Mouse (Mus musculus) C2C12 (cell line): ENCODE data around the gene Psmb8. TPM values are rescaled to one million over a fixed set of nuclear protein-coding genes. Genes with fewer than 3 reads are reported as not detected.
"Not testable (repeated sequence)": the region's sequence is repeated elsewhere in the genome, so short reads cannot be mapped to it uniquely, and the experiment has no call there.

ENCODE experiments used
- H3K27me3 ChIP-seq: one replicate; pipeline ENCODE4 v1.6.1; 2011; ENCODE audit not compliant: control insufficient read depth, insufficient read depth, insufficient read length
- H3K36me3 ChIP-seq: one replicate; pipeline ENCODE4 v1.6.1; 2011; ENCODE audit not compliant: control insufficient read depth, insufficient read depth
- H3K4me3 ChIP-seq: one replicate; pipeline ENCODE4 v1.5.1; 2011; ENCODE audit warnings: mild to moderate bottlenecking, control low read depth; ENCODE audit not compliant: poor library complexity, insufficient read depth, severe bottlenecking
- H3K79me2 ChIP-seq: one replicate; pipeline ENCODE4 v1.6.1; 2011; ENCODE audit not compliant: control insufficient read depth, insufficient read depth
- H3K79me3 ChIP-seq: one replicate; pipeline ENCODE4 v1.6.1; 2011; ENCODE audit warnings: low read depth, control low read depth
- H3ac ChIP-seq: one replicate; pipeline ENCODE3; 2011; ENCODE audit warnings: low read depth; ENCODE audit not compliant: control insufficient read depth, insufficient read length
- CEBPB ChIP-seq: IDR thresholded peaks from one replicate; pipeline ENCODE4 v1.6.1; 2011; ENCODE audit warnings: low read depth, mild to moderate bottlenecking, control low read depth, moderate library complexity
- CTCF ChIP-seq: IDR thresholded peaks from one replicate; pipeline ENCODE4 v1.5.1; 2011; ENCODE audit not compliant: control insufficient read depth, insufficient read depth, insufficient read length
- FOSL1 ChIP-seq: IDR thresholded peaks from one replicate; pipeline ENCODE4 v1.8.0; 2011; ENCODE audit warnings: mild to moderate bottlenecking, low read length; ENCODE audit not compliant: poor library complexity, insufficient read depth, severe bottlenecking
- MAX ChIP-seq: IDR thresholded peaks from one replicate; pipeline ENCODE4 v1.6.1; 2011; ENCODE audit warnings: mild to moderate bottlenecking, control low read depth
- MYOD1 ChIP-seq: IDR thresholded peaks from one replicate; pipeline ENCODE4 v1.6.1; 2011; ENCODE audit warnings: low read depth; ENCODE audit not compliant: control insufficient read depth, insufficient read length
- MYOG ChIP-seq: IDR thresholded peaks from one replicate; pipeline ENCODE4 v1.6.1; 2011; ENCODE audit not compliant: control insufficient read depth, insufficient read length; ENCODE audit errors: extremely low read depth
- USF1 ChIP-seq: IDR thresholded peaks from one replicate; pipeline ENCODE4 v1.6.1; 2011; ENCODE audit warnings: low read depth, mild to moderate bottlenecking, control low read depth, moderate library complexity
- polyA plus RNA-seq: library from polyadenylated mRNA; unstranded; fragments of >200 nt; fragmentation: generic; extraction: Trizol; gene quantifications from one replicate; pipeline ENCODE4 v1.2.1, GENCODE M21; 2012; ENCODE audit warnings: missing spikeins

Psmb8 gene
- polyA plus RNA-seq, 1 experiment, result 0.05 TPM

DNA sequence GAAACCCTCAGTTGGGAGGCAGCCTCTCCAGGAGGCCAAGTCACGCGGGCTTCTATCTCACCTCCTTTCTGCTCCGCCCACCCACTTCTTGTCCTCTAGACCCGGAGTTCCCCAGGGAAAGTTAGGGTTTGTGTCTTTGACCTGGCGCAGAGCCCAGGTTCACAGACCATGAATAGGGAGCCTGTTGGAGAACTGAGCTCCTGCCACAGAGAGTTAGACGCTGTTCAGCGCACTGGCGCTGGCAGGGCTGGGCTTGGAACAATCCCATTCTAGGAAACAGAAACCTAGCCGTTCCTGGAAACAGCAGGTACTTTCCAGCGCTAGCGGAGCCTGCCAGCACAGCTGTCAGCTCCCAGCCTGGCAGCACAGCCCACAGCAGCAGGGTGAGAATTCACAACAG, 21.2 kb downstream of the Psmb8 start:
- no peaks in the 10 kb centered on the region for H3K79me2 ChIP-seq
- peaks cover 40% of the 10 kb centered on the region for H3K27me3 ChIP-seq
- TF ChIP-seq MAX (no peak), CTCF (no peak), MYOD1 (no peak), FOSL1 (no peak), MYOG (no peak), CEBPB (no peak), USF1 (no peak)
- H3K79me3 ChIP-seq, result no peaks in the 10 kb centered on the region
- no peaks in the 10 kb centered on the region for H3K36me3 ChIP-seq
- no peak overlapping the region for H3ac ChIP-seq
- H3K4me3 ChIP-seq, result no peak overlapping the region

GRCm38 (mm10) chr17:34219096-34219495, 21.6 kb downstream of the Psmb8 start:
- H3K79me3 ChIP-seq, H3K79me2 ChIP-seq, H3K36me3 ChIP-seq, H3ac ChIP-seq, H3K4me3 ChIP-seq: not testable (repeated sequence)
- H3K27me3 ChIP-seq, result peaks cover 35% of the 10 kb centered on the region

GRCm38 (mm10) chr17:34219801-34220200, 22.3 kb downstream of the Psmb8 start:
- H3K27me3 ChIP-seq, result peaks cover 29% of the 10 kb centered on the region
- not testable (repeated sequence) for H3K79me3 ChIP-seq, H3ac ChIP-seq

GRCm38 (mm10) chr17:34220401-34220800, 22.9 kb downstream of the Psmb8 start:
- not testable (repeated sequence) for H3K36me3 ChIP-seq, H3ac ChIP-seq, H3K4me3 ChIP-seq, H3K79me3 ChIP-seq, H3K79me2 ChIP-seq
- H3K27me3 ChIP-seq, result peaks cover 25% of the 10 kb centered on the region

More at GRCm38 (mm10) chr17:34219801-34220200, 22.3 kb downstream of the Psmb8 start:
- H3K4me3 ChIP-seq, H3K36me3 ChIP-seq, H3K79me2 ChIP-seq: not testable (repeated sequence)

DNA sequence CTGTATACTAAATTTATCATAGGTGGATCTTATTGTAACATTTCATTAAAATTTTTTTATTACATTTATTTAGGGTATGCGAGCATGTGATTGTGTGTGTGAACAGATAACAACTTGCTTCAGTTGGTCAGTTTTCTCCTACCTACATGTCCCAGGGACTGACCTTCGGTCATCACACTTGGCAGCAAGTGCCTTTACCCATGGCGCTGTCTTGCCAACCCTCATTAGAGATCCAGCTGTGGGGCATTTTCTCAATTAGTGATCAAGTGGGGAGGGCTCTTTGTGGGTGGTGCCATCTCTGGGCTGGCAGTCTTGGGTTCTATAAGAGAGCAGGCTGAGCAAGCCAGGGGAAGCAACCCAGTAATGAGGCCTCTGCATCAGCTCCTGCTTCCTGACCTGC, 27.3 kb downstream of the Psmb8 start:
- H3K27me3 ChIP-seq, result no peaks in the 10 kb centered on the region
- no peaks in the 10 kb centered on the region for H3K79me2 ChIP-seq
- no peaks in the 10 kb centered on the region for H3K79me3 ChIP-seq
- H3K4me3 ChIP-seq, result no peak overlapping the region
- no peak overlapping the region for H3ac ChIP-seq
- TF ChIP-seq CEBPB, result no peak
- TF ChIP-seq MYOD1, result no peak
- H3K36me3 ChIP-seq, result no peaks in the 10 kb centered on the region

DNA sequence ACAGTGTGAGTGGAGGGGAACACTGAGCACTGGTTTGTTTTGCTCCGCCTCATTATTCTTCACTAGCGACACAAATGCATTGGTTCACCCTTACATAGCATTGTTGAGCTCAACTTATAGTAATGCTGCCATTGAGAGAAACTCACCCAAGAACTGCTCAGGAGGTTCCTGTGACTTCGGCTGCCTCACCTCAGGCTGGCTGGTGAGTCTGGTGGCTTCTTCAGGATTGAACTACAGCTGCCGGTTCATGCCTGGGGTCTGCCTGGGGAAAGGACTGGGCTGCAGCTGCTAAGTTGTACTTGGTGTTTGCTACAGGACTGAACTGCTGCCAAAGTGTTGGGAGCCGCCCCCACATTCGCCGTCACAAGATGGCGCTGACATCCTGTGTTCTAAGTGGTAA, 27.9 kb downstream of the Psmb8 start:
- H3K79me2 ChIP-seq, result no peaks in the 10 kb centered on the region
- H3ac ChIP-seq, result no peak overlapping the region
- no peaks in the 10 kb centered on the region for H3K27me3 ChIP-seq
- TF ChIP-seq CTCF (no peak), CEBPB (no peak), MAX (no peak), MYOD1 (no peak), MYOG (no peak), FOSL1 (no peak), USF1 (no peak)
- H3K36me3 ChIP-seq, result no peaks in the 10 kb centered on the region
- H3K4me3 ChIP-seq, result no peak overlapping the region
- no peaks in the 10 kb centered on the region for H3K79me3 ChIP-seq

- not testable (repeated sequence) for H3K4me3 ChIP-seq, H3ac ChIP-seq, H3K27me3 ChIP-seq, H3K79me3 ChIP-seq, H3K79me2 ChIP-seq, H3K36me3 ChIP-seq
These were observed 28.4 kb downstream of the Psmb8 start for GRCm38 (mm10) chr17:34225911-34226310.

- not testable (repeated sequence) for H3ac ChIP-seq, H3K79me2 ChIP-seq, H3K36me3 ChIP-seq, H3K79me3 ChIP-seq, H3K4me3 ChIP-seq, H3K27me3 ChIP-seq
These were observed 33.5 kb downstream of the Psmb8 start for GRCm38 (mm10) chr17:34230971-34231370.

DNA sequence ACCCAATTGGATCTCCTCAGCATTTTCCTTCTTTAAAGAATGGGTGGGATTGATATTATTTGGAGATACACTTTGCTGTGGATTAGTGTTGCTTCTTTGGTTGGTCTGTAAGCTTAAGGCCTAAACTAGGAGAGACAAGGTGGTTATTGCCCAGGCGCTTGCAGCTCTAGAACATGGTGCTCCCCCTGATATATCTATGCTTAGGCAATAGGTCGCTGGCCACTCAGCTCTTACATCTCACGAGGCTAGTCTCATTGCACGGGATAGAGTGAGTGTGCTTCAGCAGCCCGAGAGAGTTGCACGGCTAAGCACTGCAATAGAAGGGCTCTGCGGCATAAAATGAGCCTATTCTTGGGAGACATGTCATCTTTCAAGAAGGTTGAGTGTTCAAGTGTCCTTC, 34.5 kb downstream of the Psmb8 start:
- H3K79me3 ChIP-seq, H3K27me3 ChIP-seq, H3K4me3 ChIP-seq, H3K36me3 ChIP-seq, H3ac ChIP-seq, H3K79me2 ChIP-seq: not testable (repeated sequence)
